Mouse (Mus musculus): ENCODE results near the gene Khnyn. TPM values are rescaled to one million over a fixed set of nuclear protein-coding genes. Genes with fewer than 3 reads are reported as not detected.

The Khnyn gene
- polyA plus RNA-seq (2014; fragmentation: Nextera tagmentation; extraction: Ambion mirVana): 7.8 and 9.3 TPM in 2 replicates

DNA sequence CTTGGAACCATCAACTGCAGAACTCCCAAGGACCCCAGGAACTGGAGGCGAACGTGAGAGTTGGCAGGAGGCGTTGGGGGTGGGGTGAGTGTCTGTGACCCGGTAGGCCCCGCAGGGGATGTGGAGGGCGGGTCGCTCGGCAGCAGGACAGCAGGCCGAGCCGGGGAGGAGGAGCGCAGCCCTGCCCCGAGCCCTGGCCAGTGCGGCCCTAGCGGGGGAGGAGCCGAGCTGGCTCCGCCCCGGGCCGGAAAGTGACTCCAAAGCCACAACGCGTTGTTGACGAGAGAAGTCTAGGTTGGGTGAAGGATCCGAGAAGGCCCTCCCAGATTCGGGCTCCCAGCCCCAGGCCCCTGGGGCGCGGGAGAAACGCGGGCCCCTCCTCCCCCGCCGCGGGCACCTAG is at the start of gene Khnyn:
Gene Khnyn (plus strand): TSS at position 235 of the 401 bp plus-strand sequence.
- peak within 1 kb of the TSS; percentile 55 for H3K27ac ChIP-seq (ENCODE audit: low read depth, low read length)
- H3K4me2 ChIP-seq (replicated peaks; ENCODE audit: low read depth, low read length): peak within 1 kb of the TSS; percentile 76
- peak within 1 kb of the TSS; percentile 63 for H3K4me3 ChIP-seq (ENCODE audit: low read depth, low read length)
- H3K27me3 ChIP-seq (ENCODE audit: control insufficient read depth, insufficient read depth, low read length): no peaks in the 10 kb centered on the region
- 0% methylated on average over 23 of the region's 30 CpGs for WGBS
- DNase-seq (ENCODE audit: low spot score): peak; percentile 91
- peak within 1 kb of the TSS; percentile 81 for H3K9ac ChIP-seq (ENCODE audit: low read depth, low read length)
- no peaks in the 10 kb centered on the region for H3K9me3 ChIP-seq (ENCODE audit: control insufficient read depth, low read length)
- H3K36me3 ChIP-seq (ENCODE audit: control insufficient read depth, insufficient read depth, low read length): peaks cover 7% of the 10 kb centered on the region; the same call in 1 of the 2 replicates
- no peaks in the 10 kb centered on the region; the same call in 1 of the 2 replicates for H3K4me1 ChIP-seq (replicated peaks; ENCODE audit: control insufficient read depth, insufficient read depth, low read length)
- ATAC-seq (ENCODE audit: low FRiP score): peak; percentile 95

DNA sequence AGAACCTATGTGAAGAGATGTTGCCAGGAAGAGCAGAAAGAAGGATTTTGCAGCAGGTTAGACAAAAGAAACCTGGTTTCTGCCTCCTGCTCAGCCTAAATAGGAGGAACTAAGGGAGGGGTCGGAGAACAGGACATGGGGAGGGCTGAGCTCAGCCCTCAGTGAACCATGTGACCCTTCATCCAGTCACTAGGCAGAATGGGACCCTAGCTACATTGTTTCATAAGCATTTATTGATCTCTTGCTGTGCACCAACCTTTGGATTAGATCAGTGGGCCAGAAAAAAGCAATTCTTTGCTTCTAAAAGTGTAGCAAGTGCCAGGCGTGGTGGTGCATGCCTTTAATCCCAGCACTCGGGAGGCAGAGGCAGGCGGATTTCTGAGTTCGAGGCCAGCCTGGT is 46.4 kb upstream of the Khnyn start:
- ATAC-seq (ENCODE audit: low FRiP score) (no peak), DNase-seq (ENCODE audit: low spot score) (no peak)
- Histone ChIP-seq H3K27ac (ENCODE audit: low read depth, low read length) (no peak overlapping the region), H3K4me2 (replicated peaks; ENCODE audit: low read depth, low read length) (no peak overlapping the region), H3K4me3 (ENCODE audit: low read depth, low read length) (no peak overlapping the region), H3K9me3 (ENCODE audit: control insufficient read depth, low read length) (no peaks in the 10 kb centered on the region), H3K36me3 (ENCODE audit: control insufficient read depth, insufficient read depth, low read length) (no peaks in the 10 kb centered on the region), H3K27me3 (ENCODE audit: control insufficient read depth, insufficient read depth, low read length) (no peaks in the 10 kb centered on the region), H3K4me1 (replicated peaks; ENCODE audit: control insufficient read depth, insufficient read depth, low read length) (no peaks in the 10 kb centered on the region), H3K9ac (ENCODE audit: low read depth, low read length) (no peak overlapping the region)
- 88% methylated on average over 5 of the region's 5 CpGs for WGBS

- Histone ChIP-seq H3K4me3 (ENCODE audit: low read depth, low read length) (no peak overlapping the region), H3K4me2 (replicated peaks; ENCODE audit: low read depth, low read length) (no peak overlapping the region), H3K9me3 (ENCODE audit: control insufficient read depth, low read length) (no peaks in the 10 kb centered on the region), H3K36me3 (ENCODE audit: control insufficient read depth, insufficient read depth, low read length) (no peaks in the 10 kb centered on the region), H3K27ac (ENCODE audit: low read depth, low read length) (no peak overlapping the region), H3K27me3 (ENCODE audit: control insufficient read depth, insufficient read depth, low read length) (no peaks in the 10 kb centered on the region), H3K4me1 (replicated peaks; ENCODE audit: control insufficient read depth, insufficient read depth, low read length) (no peaks in the 10 kb centered on the region), H3K9ac (ENCODE audit: low read depth, low read length) (no peak overlapping the region)
- ATAC-seq (ENCODE audit: low FRiP score): no peak
- no peak for DNase-seq (ENCODE audit: low spot score)
- 85% methylated on average over 4 of the region's 4 CpGs for WGBS
Measured at GRCm38 (mm10) chr14:55838740-55839139, 46.0 kb upstream of the Khnyn start.

DNA sequence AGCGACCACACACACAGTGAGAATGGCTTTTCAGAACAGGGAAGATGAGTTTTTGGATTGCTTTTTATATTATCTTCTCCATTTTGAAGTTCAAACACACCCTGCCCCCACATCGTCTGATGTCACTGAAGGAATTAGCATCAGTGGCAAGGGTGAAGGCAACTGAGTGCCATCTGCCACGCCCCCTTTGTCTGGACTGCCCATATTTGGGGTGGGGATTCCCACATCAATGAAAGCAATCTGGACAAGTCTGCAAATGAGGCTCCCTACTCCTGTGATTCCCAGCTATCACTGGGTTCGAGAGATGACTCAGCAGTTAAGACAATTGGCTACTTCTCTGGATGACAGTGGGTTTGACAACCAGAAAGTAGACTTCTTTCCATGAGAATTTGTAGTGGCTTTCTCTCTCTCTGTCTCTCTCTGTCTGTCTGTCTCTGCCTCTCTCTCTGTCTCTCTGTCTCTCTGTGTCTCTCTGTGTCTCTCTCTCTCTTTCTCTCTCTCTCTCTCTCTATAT is 43.8 kb upstream of the Khnyn start:
- Histone ChIP-seq H3K27ac (ENCODE audit: low read depth, low read length) (no peak overlapping the region), H3K9ac (ENCODE audit: low read depth, low read length) (no peak overlapping the region), H3K9me3 (ENCODE audit: control insufficient read depth, low read length) (no peaks in the 10 kb centered on the region), H3K36me3 (ENCODE audit: control insufficient read depth, insufficient read depth, low read length) (no peaks in the 10 kb centered on the region), H3K4me3 (ENCODE audit: low read depth, low read length) (no peak overlapping the region), H3K4me2 (replicated peaks; ENCODE audit: low read depth, low read length) (no peak overlapping the region), H3K4me1 (replicated peaks; ENCODE audit: control insufficient read depth, insufficient read depth, low read length) (no peaks in the 10 kb centered on the region), H3K27me3 (ENCODE audit: control insufficient read depth, insufficient read depth, low read length) (no peaks in the 10 kb centered on the region)
- no peak for DNase-seq (ENCODE audit: low spot score)
- WGBS: 64% methylated on average over 4 of the region's 4 CpGs
- no peak for ATAC-seq (ENCODE audit: low FRiP score)

DNA sequence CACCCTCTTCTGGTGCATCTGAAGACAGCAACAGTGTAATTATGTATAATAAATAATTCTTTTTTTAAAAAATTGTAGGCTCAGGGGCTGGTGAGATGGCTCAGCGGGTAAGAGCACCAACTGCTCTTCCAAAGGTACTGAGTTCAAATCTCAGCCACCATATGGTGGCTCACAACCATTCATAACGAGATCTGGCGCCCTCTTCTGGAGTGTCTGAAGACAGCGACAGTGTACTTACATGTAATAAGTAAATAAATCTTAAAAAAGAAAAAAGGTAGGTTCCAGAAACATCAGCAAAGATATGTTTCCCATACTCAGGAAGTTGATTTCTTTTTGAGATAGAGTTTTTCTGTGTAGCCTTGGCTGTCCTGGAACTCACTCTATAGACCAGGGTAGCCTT is 42.0 kb upstream of the Khnyn start:
- no peak overlapping the region for H3K4me3 ChIP-seq (ENCODE audit: low read depth, low read length)
- 74% methylated on average over 4 of the region's 4 CpGs for WGBS
- no peak for ATAC-seq (ENCODE audit: low FRiP score)

DNA sequence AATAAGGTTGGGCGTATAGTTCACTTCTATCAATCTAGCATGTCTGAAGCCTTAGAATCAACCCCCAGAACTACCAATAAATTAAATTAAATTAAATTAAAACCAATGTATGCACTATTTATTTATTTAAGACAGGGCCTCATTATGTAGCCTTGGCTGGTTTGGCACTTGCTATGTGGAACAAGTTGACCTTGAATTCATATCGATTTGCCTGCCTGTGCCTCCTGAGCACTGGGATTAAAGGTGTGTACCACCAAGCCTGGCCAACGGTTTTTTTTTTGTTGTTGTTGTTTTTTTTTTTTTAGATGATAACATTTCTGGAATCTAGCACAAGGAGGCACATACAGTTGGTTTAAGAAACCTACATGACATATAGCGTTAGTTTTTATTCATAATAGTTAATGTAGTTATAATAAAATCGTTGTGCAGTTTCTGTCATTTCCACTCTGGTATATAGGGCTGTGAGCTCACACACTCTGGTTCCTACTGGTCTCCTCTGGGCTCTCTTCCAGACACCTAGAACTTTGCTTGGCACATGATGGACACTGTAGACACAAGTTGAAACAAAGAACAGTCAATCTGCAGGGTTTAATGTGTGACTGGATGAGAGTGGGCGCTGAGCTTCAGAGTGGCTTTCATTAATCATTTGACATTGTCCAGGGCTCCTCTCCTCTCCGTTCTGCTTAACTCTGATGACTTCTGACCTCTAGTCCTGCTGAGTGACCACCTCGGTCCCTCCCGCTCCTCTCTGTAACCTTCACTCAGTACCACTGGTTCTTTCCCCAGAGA is 39.0 kb upstream of the Khnyn start:
- no peak for ATAC-seq (ENCODE audit: low FRiP score)
- no peaks in the 10 kb centered on the region for H3K36me3 ChIP-seq (ENCODE audit: control insufficient read depth, insufficient read depth, low read length)
- DNase-seq (ENCODE audit: low spot score): no peak
- no peaks in the 10 kb centered on the region for H3K9me3 ChIP-seq (ENCODE audit: control insufficient read depth, low read length)
- H3K4me1 ChIP-seq (replicated peaks; ENCODE audit: control insufficient read depth, insufficient read depth, low read length): no peaks in the 10 kb centered on the region
- H3K27me3 ChIP-seq (ENCODE audit: control insufficient read depth, insufficient read depth, low read length): no peaks in the 10 kb centered on the region
- H3K27ac ChIP-seq (ENCODE audit: low read depth, low read length): no peak overlapping the region
- WGBS: 70% methylated on average over 9 of the region's 9 CpGs
- no peak overlapping the region for H3K4me2 ChIP-seq (replicated peaks; ENCODE audit: low read depth, low read length)
- H3K4me3 ChIP-seq (ENCODE audit: low read depth, low read length): no peak overlapping the region
- H3K9ac ChIP-seq (ENCODE audit: low read depth, low read length): no peak overlapping the region

More for the DNA sequence above, 42.0 kb upstream of the Khnyn start:
- no peak overlapping the region for H3K27ac ChIP-seq (ENCODE audit: low read depth, low read length)
- no peak for DNase-seq (ENCODE audit: low spot score)
- no peaks in the 10 kb centered on the region for H3K4me1 ChIP-seq (replicated peaks; ENCODE audit: control insufficient read depth, insufficient read depth, low read length)
- no peak overlapping the region for H3K4me2 ChIP-seq (replicated peaks; ENCODE audit: low read depth, low read length)
- no peaks in the 10 kb centered on the region for H3K27me3 ChIP-seq (ENCODE audit: control insufficient read depth, insufficient read depth, low read length)
- H3K9ac ChIP-seq (ENCODE audit: low read depth, low read length): no peak overlapping the region
- H3K36me3 ChIP-seq (ENCODE audit: control insufficient read depth, insufficient read depth, low read length): no peaks in the 10 kb centered on the region
- no peaks in the 10 kb centered on the region for H3K9me3 ChIP-seq (ENCODE audit: control insufficient read depth, low read length)

GRCm38 (mm10) chr14:55850885-55851284 is 33.9 kb upstream of the Khnyn start:
- peaks cover 11% of the 10 kb centered on the region for H3K4me1 ChIP-seq (replicated peaks; ENCODE audit: control insufficient read depth, insufficient read depth, low read length)
- no peaks in the 10 kb centered on the region for H3K9me3 ChIP-seq (ENCODE audit: control insufficient read depth, low read length)
- DNase-seq (ENCODE audit: low spot score) (no peak), ATAC-seq (ENCODE audit: low FRiP score) (no peak)
- WGBS: 74% methylated on average over 6 of the region's 6 CpGs
- no peaks in the 10 kb centered on the region for H3K27me3 ChIP-seq (ENCODE audit: control insufficient read depth, insufficient read depth, low read length)
- no peak overlapping the region for H3K4me3 ChIP-seq (ENCODE audit: low read depth, low read length)
- H3K36me3 ChIP-seq (ENCODE audit: control insufficient read depth, insufficient read depth, low read length): no peaks in the 10 kb centered on the region
- H3K4me2 ChIP-seq (replicated peaks; ENCODE audit: low read depth, low read length): no peak overlapping the region
- no peak overlapping the region for H3K27ac ChIP-seq (ENCODE audit: low read depth, low read length)
- H3K9ac ChIP-seq (ENCODE audit: low read depth, low read length): no peak overlapping the region

- DNase-seq (ENCODE audit: low spot score) (peak; percentile 69), ATAC-seq (ENCODE audit: low FRiP score) (peak; percentile 76)
- peak overlapping the region; percentile 70 for H3K9ac ChIP-seq (ENCODE audit: low read depth, low read length)
- 4% methylated on average over 11 of the region's 11 CpGs for whole genome bisulfite sequencing
- H3K27me3 ChIP-seq (ENCODE audit: control insufficient read depth, insufficient read depth, low read length): no peaks in the 10 kb centered on the region
- H3K27ac ChIP-seq (ENCODE audit: low read depth, low read length): peak overlapping the region; percentile 85
- H3K9me3 ChIP-seq (ENCODE audit: control insufficient read depth, low read length): no peaks in the 10 kb centered on the region
- peak overlapping the region; percentile 51; the same call in 1 of the 2 replicates for H3K4me3 ChIP-seq (ENCODE audit: low read depth, low read length)
- H3K4me2 ChIP-seq (replicated peaks; ENCODE audit: low read depth, low read length): peak overlapping the region; percentile 64
- H3K4me1 ChIP-seq (replicated peaks; ENCODE audit: control insufficient read depth, insufficient read depth, low read length): peaks cover 15% of the 10 kb centered on the region
- no peaks in the 10 kb centered on the region for H3K36me3 ChIP-seq (ENCODE audit: control insufficient read depth, insufficient read depth, low read length)
Measured at GRCm38 (mm10) chr14:55852646-55853551, 31.8 kb upstream of the Khnyn start.

Measured in hindbrain, embryonic 11.5 days (tissue).